Mouse (Mus musculus) CD8-positive naive resting alpha-beta T cell, adult 57 days (primary cell): ENCODE measurements around the gene E2f3. TPM values are rescaled to one million over a fixed set of nuclear protein-coding genes. Genes with fewer than 3 reads are reported as not detected.

Experiments
- total RNA-seq: library from RNA; stranded (reverse); gene quantifications from one replicate; pipeline ENCODE4 v1.2.4, GENCODE M21; 2023

The E2f3 gene
- 2.3 TPM for total RNA-seq

DNA sequence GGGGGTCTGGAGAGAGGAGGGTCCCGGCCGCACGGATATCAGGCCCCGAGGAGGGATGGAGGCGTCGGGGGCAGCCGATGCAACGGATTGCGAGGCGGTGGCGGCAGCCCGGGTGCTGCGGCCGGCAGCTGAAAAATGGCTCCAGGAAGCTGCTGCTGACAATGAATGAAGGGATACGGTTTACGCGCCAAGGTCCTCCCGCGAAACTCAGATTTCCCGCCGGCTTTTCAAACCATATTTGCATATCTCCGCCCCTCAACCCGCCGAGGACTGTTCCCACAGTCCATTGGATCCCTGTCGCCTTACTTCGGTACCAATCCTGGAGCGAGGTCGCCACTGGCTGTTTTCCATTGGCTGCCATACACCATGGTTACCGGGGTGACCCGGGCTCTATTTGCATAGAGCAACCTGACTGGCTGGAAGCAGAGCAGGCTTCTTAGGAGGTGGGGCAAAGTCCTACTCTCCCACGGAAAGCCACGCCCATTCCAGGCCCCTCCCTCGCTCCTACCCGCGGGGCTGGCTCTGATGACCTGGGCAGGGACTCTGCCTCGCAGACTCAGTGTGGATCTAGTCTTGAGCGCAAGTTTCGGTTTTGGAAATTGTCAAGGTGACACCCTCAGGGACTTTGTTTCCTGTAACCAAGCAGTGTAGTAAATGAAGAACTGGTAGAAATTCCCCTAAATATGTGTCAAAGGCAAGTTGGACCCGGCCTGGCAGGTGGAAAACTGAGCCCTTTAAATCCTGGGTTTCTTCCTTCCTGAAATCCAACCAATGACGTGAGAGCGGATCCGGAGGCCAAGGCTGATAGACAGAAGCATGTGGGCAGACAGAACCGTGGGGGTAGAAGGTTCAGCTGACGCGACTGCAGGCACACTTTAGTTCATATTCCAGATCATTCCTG lies at the start of gene E2f3:
Gene E2f3 (minus strand): TSS at position 209 of the 901 bp plus-strand sequence.

Other genes with a start within 250 kb of the E2f3 start
- gene Cdkal1, start 130.4 kb downstream of the E2f3 start, total RNA-seq: 74.8 TPM
- gene Mboat1, start 150.4 kb upstream of the E2f3 start, total RNA-seq: 12.8 TPM